Mouse (Mus musculus) MEL (cell line): Measurements from ENCODE around the gene Thbs1. TPM values are rescaled to one million over a fixed set of nuclear protein-coding genes. Genes with fewer than 3 reads are reported as not detected.

ENCODE experiments used
- DNase-seq: peaks from one replicate; pipeline ENCODE4 v3.0.0; 2011; ENCODE audit warnings: low read depth, low spot score
- H3K27ac ChIP-seq: 2 replicates; pipeline ENCODE4 v1.5.1; 2012; ENCODE audit warnings: low read depth, mild to moderate bottlenecking, control low read depth, low read length, moderate library complexity; ENCODE audit not compliant: control insufficient read depth
- H3K27me3 ChIP-seq, 2 experiments: fragments of 150-350 bp in 1 of 2; sonication (generic) in 1 of 2; 2 replicates each; pipeline ENCODE4 v1.6.1; 2012; ENCODE audit warnings: low read length in 2 of 2, mild to moderate bottlenecking in 2 of 2, improper control_type of control experiment in 1 of 2, moderate library complexity in 1 of 2; ENCODE audit not compliant: insufficient read depth in 2 of 2, control insufficient read depth in 1 of 2
- H3K36me3 ChIP-seq, 2 experiments: 2 replicates each; pipeline ENCODE4 v1.6.1; 2012 to 2014; ENCODE audit warnings: low read length in 2 of 2, improper control_type of control experiment in 1 of 2, inconsistent platforms in 1 of 2, mild to moderate bottlenecking in 1 of 2; ENCODE audit not compliant: insufficient read depth in 2 of 2, control insufficient read depth in 1 of 2
- H3K4me1 ChIP-seq, 2 experiments: fragments of 150-350 bp in 1 of 2; sonication (generic) in 1 of 2; 2 replicates each; pipeline ENCODE4 v1.6.1; 2012; ENCODE audit warnings: low read length in 2 of 2, improper control_type of control experiment in 1 of 2, mild to moderate bottlenecking in 1 of 2; ENCODE audit not compliant: insufficient read depth in 2 of 2, control insufficient read depth in 1 of 2
- H3K4me3 ChIP-seq, 2 experiments: fragments of 150-350 bp in 1 of 2; sonication (generic) in 1 of 2; 2 replicates each; pipeline ENCODE4 v1.5.1; 2012; ENCODE audit warnings: low read depth in 2 of 2, low read length in 2 of 2, mild to moderate bottlenecking in 2 of 2, moderate library complexity in 2 of 2, control low read depth in 1 of 2, improper control_type of control experiment in 1 of 2; ENCODE audit not compliant: control insufficient read depth in 1 of 2, insufficient read depth in 1 of 2
- H3K79me2 ChIP-seq: 2 replicates; pipeline ENCODE4 v1.6.1; 2012; ENCODE audit warnings: mild to moderate bottlenecking, low read length, moderate library complexity; ENCODE audit not compliant: control insufficient read depth, poor library complexity, insufficient read depth
- H3K9ac ChIP-seq: 2 replicates; pipeline ENCODE4 v1.6.1; 2012; ENCODE audit warnings: low read depth, mild to moderate bottlenecking, control low read depth, low read length, moderate library complexity; ENCODE audit not compliant: control insufficient read depth, poor library complexity, severe bottlenecking
- H3K9me3 ChIP-seq: fragments of 150-350 bp; sonication (generic); replicated peaks from 2 replicates; pipeline ENCODE4 v1.6.1; 2012; ENCODE audit warnings: mild to moderate bottlenecking, low read length, improper control_type of control experiment, moderate library complexity; ENCODE audit not compliant: insufficient read depth
- CHD1 ChIP-seq: IDR thresholded peaks from 2 replicates; pipeline ENCODE4 v1.6.1; 2012; ENCODE audit warnings: low read depth, mild to moderate bottlenecking, inconsistent platforms, low read length, improper control_type of control experiment
- CHD2 ChIP-seq: IDR thresholded peaks from 2 replicates; pipeline ENCODE4 v1.6.1; 2011; ENCODE audit warnings: low read length, improper control_type of control experiment
- E2F4 ChIP-seq: IDR thresholded peaks from 2 replicates; pipeline ENCODE4 v1.6.1; 2011; ENCODE audit warnings: low read depth, low read length, improper control_type of control experiment, borderline replicate concordance
- ELF1 ChIP-seq: IDR thresholded peaks from 2 replicates; pipeline ENCODE4 v1.6.1; 2014; ENCODE audit warnings: low read depth, mild to moderate bottlenecking, inconsistent platforms, low read length, improper control_type of control experiment, moderate library complexity
- GATA1 ChIP-seq: IDR thresholded peaks from 2 replicates; pipeline ENCODE4 v1.6.1; 2011; ENCODE audit warnings: low read depth, low read length, improper control_type of control experiment
- HCFC1 ChIP-seq: IDR thresholded peaks from 2 replicates; pipeline ENCODE4 v1.6.1; 2012; ENCODE audit warnings: low read depth, mild to moderate bottlenecking, inconsistent platforms, low read length, improper control_type of control experiment, moderate library complexity
- JUND ChIP-seq: IDR thresholded peaks from 2 replicates; pipeline ENCODE4 v1.6.1; 2011; ENCODE audit warnings: low read depth, mild to moderate bottlenecking, improper control_type of control experiment, low read length
- MAX ChIP-seq: IDR thresholded peaks from 2 replicates; pipeline ENCODE4 v1.6.1; 2011; ENCODE audit warnings: low read length, improper control_type of control experiment
- MEF2A ChIP-seq: IDR thresholded peaks from 2 replicates; pipeline ENCODE4 v1.6.1; 2014; ENCODE audit warnings: low read depth, mild to moderate bottlenecking, inconsistent platforms, low read length, improper control_type of control experiment; ENCODE audit not compliant: poor library complexity, insufficient replicate concordance, severe bottlenecking; ENCODE audit errors: extremely low read depth
- MYB ChIP-seq: IDR thresholded peaks from 2 replicates; pipeline ENCODE4 v1.6.1; 2011; ENCODE audit warnings: mild to moderate bottlenecking, low read depth, low read length, improper control_type of control experiment
- NELFE ChIP-seq: IDR thresholded peaks from 2 replicates; pipeline ENCODE4 v1.6.1; 2011; ENCODE audit warnings: low read depth, low read length, improper control_type of control experiment
- POLR2A ChIP-seq, 2 experiments: IDR thresholded peaks; 2 replicates each; pipeline ENCODE4 v1.6.1; 2011 to 2012; ENCODE audit warnings: low read length in 2 of 2, mild to moderate bottlenecking in 2 of 2, control low read depth in 1 of 2, improper control_type of control experiment in 1 of 2, low read depth in 1 of 2, moderate library complexity in 1 of 2; ENCODE audit not compliant: control insufficient read depth in 1 of 2, insufficient read depth in 1 of 2, poor library complexity in 1 of 2
- POLR2AphosphoS2 ChIP-seq: IDR thresholded peaks from 2 replicates; pipeline ENCODE4 v1.6.1; 2011; ENCODE audit warnings: low read length, improper control_type of control experiment
- POLR2AphosphoS5 ChIP-seq: IDR thresholded peaks from 2 replicates; pipeline ENCODE4 v1.6.1; 2012; ENCODE audit warnings: low read depth, borderline replicate concordance, mild to moderate bottlenecking, inconsistent platforms, low read length, moderate library complexity, mixed read lengths
- RAD21 ChIP-seq: IDR thresholded peaks from 2 replicates; pipeline ENCODE4 v1.6.1; 2011; ENCODE audit warnings: mild to moderate bottlenecking, low read depth, low read length, improper control_type of control experiment
- RCOR1 ChIP-seq: IDR thresholded peaks from 2 replicates; pipeline ENCODE4 v1.6.1; 2012; ENCODE audit warnings: low read depth, mild to moderate bottlenecking, inconsistent platforms, low read length, improper control_type of control experiment
- SIN3A ChIP-seq: IDR thresholded peaks from 2 replicates; pipeline ENCODE4 v1.6.1; 2012; ENCODE audit warnings: low read length, improper control_type of control experiment, inconsistent platforms
- SMC3 ChIP-seq: IDR thresholded peaks from 2 replicates; pipeline ENCODE4 v1.6.1; 2011; ENCODE audit warnings: low read depth, low read length, improper control_type of control experiment
- TAL1 ChIP-seq: IDR thresholded peaks from 2 replicates; pipeline ENCODE4 v1.6.1; 2012; ENCODE audit warnings: mild to moderate bottlenecking, inconsistent platforms, low read length, moderate library complexity, mixed read lengths
- TBP ChIP-seq: IDR thresholded peaks from 2 replicates; pipeline ENCODE4 v1.8.0; 2011; ENCODE audit warnings: low read depth, low read length, improper control_type of control experiment
- UBTF ChIP-seq: IDR thresholded peaks from 2 replicates; pipeline ENCODE4 v1.6.1; 2012; ENCODE audit warnings: low read depth, mild to moderate bottlenecking, inconsistent platforms, low read length, improper control_type of control experiment, moderate library complexity, borderline replicate concordance; ENCODE audit not compliant: insufficient read depth
- ZC3H11A ChIP-seq: IDR thresholded peaks from 2 replicates; pipeline ENCODE4 v1.6.1; 2012; ENCODE audit warnings: low read depth, mild to moderate bottlenecking, inconsistent platforms, low read length, improper control_type of control experiment
- ZKSCAN1 ChIP-seq: IDR thresholded peaks from 2 replicates; pipeline ENCODE4 v1.6.1; 2012; ENCODE audit warnings: low read depth, mild to moderate bottlenecking, inconsistent platforms, low read length, improper control_type of control experiment, moderate library complexity
- ZMIZ1 ChIP-seq: IDR thresholded peaks from 2 replicates; pipeline ENCODE4 v1.6.1; 2012; ENCODE audit warnings: low read depth, mild to moderate bottlenecking, inconsistent platforms, low read length, improper control_type of control experiment, moderate library complexity
- ZNF384 ChIP-seq: IDR thresholded peaks from 2 replicates; pipeline ENCODE4 v1.6.1; 2012; ENCODE audit warnings: low read depth, mild to moderate bottlenecking, inconsistent platforms, low read length, improper control_type of control experiment
- polyA plus RNA-seq, 2 experiments: library from polyadenylated mRNA; stranded (reverse) in 1 of 2; unstranded in 1 of 2; fragments of >175 nt in 1 of 2; fragments of >200 nt in 1 of 2; gene quantifications; 2 replicates each; pipeline versions ENCODE4 v1.2.1 to v1.2.4; 2012; ENCODE audit warnings: low replicate concordance in 2 of 2, low read depth in 1 of 2; ENCODE audit not compliant: insufficient read length in 2 of 2, insufficient read depth in 1 of 2, missing spikeins in 1 of 2
- total RNA-seq: library from RNA; depleted of rRNA; stranded (reverse); fragments of 300-350 nt; gene quantifications from 2 replicates; pipeline ENCODE4 v1.2.3, GENCODE M21; 2012

Thbs1 gene
- total and polyA plus RNA-seq, 3 experiments = not detected

DNA sequence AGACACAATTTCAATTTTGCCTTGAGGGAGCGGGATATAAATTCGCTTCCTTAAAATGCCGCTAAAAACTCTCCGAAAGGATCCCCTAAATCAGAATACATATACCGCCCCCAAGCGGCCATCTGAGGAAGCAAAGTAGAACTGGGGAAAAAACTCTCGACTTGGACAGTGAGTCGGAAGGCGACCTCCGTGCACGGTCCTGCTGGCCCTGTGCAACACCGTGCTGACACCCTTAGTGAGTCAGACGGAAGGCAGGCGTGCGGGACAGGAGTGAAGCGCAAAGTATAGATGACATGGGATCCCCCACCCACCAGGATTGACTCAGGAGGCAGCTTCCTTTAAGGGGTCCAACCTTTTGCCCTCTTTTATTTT lies 574 bp upstream of the Thbs1 start:
- Histone ChIP-seq H3K36me3 (no peaks in the 10 kb centered on the region), H3K9ac (no peak overlapping the region), H3K27ac (no peak overlapping the region), H3K4me1 (no peaks in the 10 kb centered on the region), H3K27me3 (no peaks in the 10 kb centered on the region), H3K9me3 (no peaks in the 10 kb centered on the region), H3K79me2 (no peaks in the 10 kb centered on the region), H3K4me3 (no peak overlapping the region)
- no peak for TF ChIP-seq GATA1
- no peak for TF ChIP-seq SIN3A
- TF ChIP-seq CHD2 = no peak
- no peak for TF ChIP-seq SMC3
- no peak for TF ChIP-seq MYB
- TF ChIP-seq RAD21 = no peak
- TF ChIP-seq POLR2AphosphoS5 = no peak
- TF ChIP-seq TBP = no peak
- no peak for TF ChIP-seq E2F4
- no peak for TF ChIP-seq POLR2AphosphoS2
- TF ChIP-seq JUND = no peak
- TF ChIP-seq ZC3H11A = no peak
- no peak for TF ChIP-seq RCOR1
- DNase-seq = no peak

DNA sequence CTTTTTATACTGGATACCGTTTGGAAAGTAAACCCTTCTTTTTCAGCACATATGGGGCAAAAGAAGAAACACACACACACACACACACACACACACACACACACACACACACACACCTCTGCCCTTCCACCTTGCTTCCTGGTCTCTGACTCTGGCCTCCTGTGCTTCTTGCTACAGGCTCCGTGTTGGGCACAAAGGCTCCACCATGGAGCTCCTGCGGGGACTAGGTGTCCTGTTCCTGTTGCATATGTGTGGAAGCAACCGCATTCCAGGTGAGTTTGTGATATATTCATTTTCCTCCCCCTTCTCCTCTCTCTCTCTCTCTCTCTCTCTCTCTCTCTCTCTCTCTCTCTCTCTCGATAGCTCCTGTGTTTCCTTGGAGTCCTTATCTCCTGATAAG lies 762 bp downstream of the Thbs1 start:
- Histone ChIP-seq H3K36me3 (no peaks in the 10 kb centered on the region), H3K27me3 (no peaks in the 10 kb centered on the region), H3K9ac (no peak overlapping the region), H3K79me2 (no peaks in the 10 kb centered on the region), H3K4me1 (no peaks in the 10 kb centered on the region), H3K27ac (no peak overlapping the region), H3K4me3 (no peak overlapping the region), H3K9me3 (no peaks in the 10 kb centered on the region)
- TF ChIP-seq ZC3H11A (no peak), JUND (no peak), UBTF (no peak), GATA1 (no peak), E2F4 (no peak), ZNF384 (no peak), HCFC1 (no peak), CHD2 (no peak), NELFE (no peak), SMC3 (no peak), MAX (no peak), TAL1 (no peak), CHD1 (no peak), ELF1 (no peak), ZKSCAN1 (no peak), ZMIZ1 (no peak), POLR2A (IDR thresholded peaks at IDR 0.05; ENCODE audit: control insufficient read depth in 1 of 2, insufficient read depth in 1 of 2, low read depth in 1 of 2, low read length in 2 of 2, poor library complexity in 1 of 2) (no peak), MEF2A (no peak)
- no peak for DNase-seq
